Mouse (Mus musculus): ENCODE measurements around the gene Fyb2. TPM values are rescaled to one million over a fixed set of nuclear protein-coding genes. Genes with fewer than 3 reads are reported as not detected.
A peak's percentile ranks its signal among the peaks of the same experiment; 100 is the strongest.

Gene Fyb2
- total and polyA plus RNA-seq, 3 experiments, result not detected

- 87% methylated on average over 6 of the region's 6 CpGs for WGBS
- Histone ChIP-seq H3K27ac (no peak overlapping the region), H3K4me3 (no peak overlapping the region), H3K9ac (ENCODE audit: low read depth, low read length) (no peak overlapping the region), H3K79me2 (replicated peaks; ENCODE audit: control insufficient read depth, insufficient read depth, low read length) (no peaks in the 10 kb centered on the region), H3K36me3 (ENCODE audit: control insufficient read depth, insufficient read depth, low read length) (no peaks in the 10 kb centered on the region), H3K4me1 (ENCODE audit: control insufficient read depth, insufficient read depth, low read length) (no peaks in the 10 kb centered on the region), H3K27me3 (ENCODE audit: control insufficient read depth, insufficient read depth, low read length) (no peaks in the 10 kb centered on the region)
- intact Hi-C loops (cut with DNase I), result no loop called here
- no peak for DNase-seq
- TF ChIP-seq POLR2A (IDR thresholded peaks at IDR 0.05; ENCODE audit: insufficient read depth, low read depth, low read length), result no peak
- TF ChIP-seq EP300 (IDR thresholded peaks at IDR 0.05; ENCODE audit: insufficient read depth, low read depth, low read length), result no peak
- TF ChIP-seq CTCF (IDR thresholded peaks at IDR 0.05), result no peak
These were observed 8.2 kb upstream of the Fyb2 start for GRCm38 (mm10) chr4:104905049-104905448.

- 37% methylated on average over 7 of the region's 7 CpGs for WGBS
- peak; percentile 45 to 73 for DNase-seq
- no peak overlapping the region for H3K9ac ChIP-seq (ENCODE audit: low read depth, low read length)
- intact Hi-C loops (cut with DNase I), result loop anchor here (1.0 to 5.0 kb wide), 2 partner anchors 91 to 211 kb away; no protein-coding TSS in a partner anchor
- no peaks in the 10 kb centered on the region for H3K36me3 ChIP-seq (ENCODE audit: control insufficient read depth, insufficient read depth, low read length)
- H3K4me1 ChIP-seq (ENCODE audit: control insufficient read depth, insufficient read depth, low read length), result no peaks in the 10 kb centered on the region
- H3K27me3 ChIP-seq (ENCODE audit: control insufficient read depth, insufficient read depth, low read length), result no peaks in the 10 kb centered on the region
- no peaks in the 10 kb centered on the region for H3K79me2 ChIP-seq (replicated peaks; ENCODE audit: control insufficient read depth, insufficient read depth, low read length)
- H3K4me3 ChIP-seq, result no peak overlapping the region
- TF ChIP-seq CTCF (IDR thresholded peaks at IDR 0.05) (peak; percentile 88), EP300 (IDR thresholded peaks at IDR 0.05; ENCODE audit: insufficient read depth, low read depth, low read length) (no peak), POLR2A (IDR thresholded peaks at IDR 0.05; ENCODE audit: insufficient read depth, low read depth, low read length) (no peak)
- H3K27ac ChIP-seq, result no peak overlapping the region
These were observed 1.6 kb upstream of the Fyb2 start for GRCm38 (mm10) chr4:104911685-104912084.

GRCm38 (mm10) chr4:104914711-104915247, 1.5 kb downstream of the Fyb2 start:
- WGBS, result 54% methylated on average over 6 of the region's 6 CpGs
- no peak for DNase-seq
- no peaks in the 10 kb centered on the region for H3K36me3 ChIP-seq (ENCODE audit: control insufficient read depth, insufficient read depth, low read length)
- H3K9ac ChIP-seq (ENCODE audit: low read depth, low read length), result no peak overlapping the region
- no peaks in the 10 kb centered on the region for H3K4me1 ChIP-seq (ENCODE audit: control insufficient read depth, insufficient read depth, low read length)
- intact Hi-C loops (cut with DNase I), result loop anchor here (5.0 kb wide), 1 partner anchor 88 kb away; no protein-coding TSS in a partner anchor
- H3K27me3 ChIP-seq (ENCODE audit: control insufficient read depth, insufficient read depth, low read length), result no peaks in the 10 kb centered on the region
- H3K27ac ChIP-seq, result no peak overlapping the region
- no peak overlapping the region for H3K4me3 ChIP-seq
- TF ChIP-seq CTCF (IDR thresholded peaks at IDR 0.05) (no peak), POLR2A (IDR thresholded peaks at IDR 0.05; ENCODE audit: insufficient read depth, low read depth, low read length) (no peak), EP300 (IDR thresholded peaks at IDR 0.05; ENCODE audit: insufficient read depth, low read depth, low read length) (no peak)
- no peaks in the 10 kb centered on the region for H3K79me2 ChIP-seq (replicated peaks; ENCODE audit: control insufficient read depth, insufficient read depth, low read length)

- Histone ChIP-seq H3K4me3 (no peak overlapping the region), H3K27ac (no peak overlapping the region), H3K36me3 (ENCODE audit: control insufficient read depth, insufficient read depth, low read length) (no peaks in the 10 kb centered on the region), H3K4me1 (ENCODE audit: control insufficient read depth, insufficient read depth, low read length) (no peaks in the 10 kb centered on the region), H3K9ac (ENCODE audit: low read depth, low read length) (no peak overlapping the region), H3K79me2 (replicated peaks; ENCODE audit: control insufficient read depth, insufficient read depth, low read length) (no peaks in the 10 kb centered on the region), H3K27me3 (ENCODE audit: control insufficient read depth, insufficient read depth, low read length) (no peaks in the 10 kb centered on the region)
- DNase-seq, result no peak
- no peak for TF ChIP-seq EP300 (IDR thresholded peaks at IDR 0.05; ENCODE audit: insufficient read depth, low read depth, low read length)
- TF ChIP-seq POLR2A (IDR thresholded peaks at IDR 0.05; ENCODE audit: insufficient read depth, low read depth, low read length), result no peak
- TF ChIP-seq CTCF (IDR thresholded peaks at IDR 0.05), result no peak
- WGBS, result 81% methylated on average over 6 of the region's 6 CpGs
- intact Hi-C loops (cut with DNase I), result no loop called here
These were observed 4.8 kb downstream of the Fyb2 start for GRCm38 (mm10) chr4:104918017-104918416.

- Histone ChIP-seq H3K4me3 (no peak overlapping the region), H3K27ac (no peak overlapping the region), H3K9ac (ENCODE audit: low read depth, low read length) (no peak overlapping the region), H3K79me2 (replicated peaks; ENCODE audit: control insufficient read depth, insufficient read depth, low read length) (no peaks in the 10 kb centered on the region), H3K36me3 (ENCODE audit: control insufficient read depth, insufficient read depth, low read length) (no peaks in the 10 kb centered on the region), H3K4me1 (ENCODE audit: control insufficient read depth, insufficient read depth, low read length) (no peaks in the 10 kb centered on the region), H3K27me3 (ENCODE audit: control insufficient read depth, insufficient read depth, low read length) (no peaks in the 10 kb centered on the region)
- DNase-seq, result no peak
- intact Hi-C loops (cut with DNase I), result no loop called here
- TF ChIP-seq CTCF (IDR thresholded peaks at IDR 0.05) (no peak), POLR2A (IDR thresholded peaks at IDR 0.05; ENCODE audit: insufficient read depth, low read depth, low read length) (no peak), EP300 (IDR thresholded peaks at IDR 0.05; ENCODE audit: insufficient read depth, low read depth, low read length) (no peak)
- WGBS, result 79% methylated on average over 5 of the region's 5 CpGs
These were observed 12.1 kb downstream of the Fyb2 start for GRCm38 (mm10) chr4:104925383-104925782.

GRCm38 (mm10) chr4:104929165-104929564, 15.9 kb downstream of the Fyb2 start:
- no peaks in the 10 kb centered on the region for H3K79me2 ChIP-seq (replicated peaks; ENCODE audit: control insufficient read depth, insufficient read depth, low read length)
- TF ChIP-seq CTCF (IDR thresholded peaks at IDR 0.05) (no peak), POLR2A (IDR thresholded peaks at IDR 0.05; ENCODE audit: insufficient read depth, low read depth, low read length) (no peak), EP300 (IDR thresholded peaks at IDR 0.05; ENCODE audit: insufficient read depth, low read depth, low read length) (no peak)
- intact Hi-C loops (cut with DNase I), result no loop called here
- H3K9ac ChIP-seq (ENCODE audit: low read depth, low read length), result no peak overlapping the region
- WGBS, result 81% methylated on average over 7 of the region's 7 CpGs
- H3K27me3 ChIP-seq (ENCODE audit: control insufficient read depth, insufficient read depth, low read length), result no peaks in the 10 kb centered on the region
- no peaks in the 10 kb centered on the region for H3K4me1 ChIP-seq (ENCODE audit: control insufficient read depth, insufficient read depth, low read length)
- DNase-seq, result no peak
- H3K36me3 ChIP-seq (ENCODE audit: control insufficient read depth, insufficient read depth, low read length), result no peaks in the 10 kb centered on the region
- H3K4me3 ChIP-seq, result no peak overlapping the region
- H3K27ac ChIP-seq, result no peak overlapping the region

All from heart, adult 2 months (tissue).